Mouse (Mus musculus): ENCODE measurements around the gene Cldn5.

GRCm38 (mm10) chr16:18811032-18811431 is 34.4 kb downstream of the Cldn5 start:
- TF ChIP-seq CTCF (IDR thresholded peaks at IDR 0.05; ENCODE audit: borderline replicate concordance, control insufficient read depth, extremely low read depth, insufficient read depth, low read length, poor library complexity) (no peak), POLR2A (IDR thresholded peaks at IDR 0.05; ENCODE audit: control insufficient read depth, extremely low read depth, insufficient read depth, low read length, poor library complexity) (no peak)
